Mouse (Mus musculus) stomach, postnatal 0 days (tissue): ENCODE results near the gene Meig1.

Source experiments
- CTCF ChIP-seq: IDR thresholded peaks from 2 replicates; pipeline ENCODE4 v1.5.1; 2016; ENCODE audit warnings: antibody characterized with exemption, low read depth, mild to moderate bottlenecking, moderate library complexity
- EP300 ChIP-seq: optimal IDR thresholded peaks from 2 replicates; pipeline ENCODE3; 2016; ENCODE audit warnings: antibody characterized with exemption

DNA sequence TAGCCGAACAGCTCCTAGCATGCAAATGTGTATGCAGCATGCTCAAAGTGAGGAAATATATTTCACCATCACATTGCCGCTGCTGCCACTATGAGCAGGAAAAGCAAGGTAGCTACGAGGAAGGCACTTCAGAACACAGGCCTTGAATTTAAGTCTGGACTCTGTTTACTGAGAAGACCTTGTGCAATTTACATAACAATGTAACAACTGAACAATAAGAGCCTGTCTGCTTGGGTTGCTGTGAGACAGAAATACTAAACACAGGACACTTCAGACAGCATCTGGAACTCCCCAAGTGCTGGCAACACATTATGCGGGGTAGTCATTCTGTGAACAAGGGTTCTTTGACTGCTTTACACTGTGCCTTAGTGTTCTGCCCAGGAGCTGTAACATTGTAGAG is 2.3 kb downstream of the Meig1 start:
- TF ChIP-seq EP300 = no peak
- no peak for TF ChIP-seq CTCF
